In the genomic region with DNA sequence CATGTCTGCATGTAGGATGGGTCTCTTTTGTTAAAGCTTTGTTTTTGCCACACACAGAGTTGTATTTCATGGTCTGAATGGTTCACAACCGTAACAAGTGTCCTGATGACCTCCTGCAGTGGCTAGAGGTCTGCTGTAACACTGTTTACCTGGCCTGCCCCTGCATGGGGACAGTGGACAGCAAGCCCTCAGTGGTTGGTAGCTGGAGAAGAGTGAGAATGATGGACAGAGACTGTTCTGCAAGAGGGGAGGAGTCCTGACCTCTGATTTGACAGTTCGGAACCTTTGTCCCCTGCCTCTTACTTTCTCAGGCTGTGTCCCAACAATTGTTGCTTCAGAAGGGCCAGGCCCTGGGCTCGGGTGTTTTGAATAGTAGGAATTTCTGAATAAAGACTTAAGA, we compare ENCODE assay signal across 32 mouse cellular contexts. TPM values are rescaled to one million over a fixed set of nuclear protein-coding genes. Genes with fewer than 3 reads are reported as not detected.
DNase-seq lines count a peak whose midpoint lies in the region; ATAC-seq and TF ChIP-seq lines count a peak whose summit lies in the region.
"Had no signal": no experiment of that assay in that cellular context is flagged by ENCODE, and none has a peak within 500 bp of the region (broad histone marks: within the 10 kb centered on the region; RNA-seq: fewer than 3 reads in every experiment).

No protein-coding gene starts in this region.

- ATAC-seq in liver, embryonic 14.5 days (ENCODE audit: insufficient read depth), result peak; percentile 68
- ATAC-seq in forebrain, postnatal 0 days, result no peak
- no peak for ATAC-seq in midbrain, embryonic 13.5 days
- ATAC-seq: CD4-positive, CD25-positive, alpha-beta regulatory T cell, adult 4 months; forebrain, embryonic 14.5 days; lung, postnatal 0 days had no signal

- H3K27me3 ChIP-seq in kidney, adult 2 months (replicated peaks; ENCODE audit: control insufficient read depth, insufficient read depth, low read length), result no peaks in the 10 kb centered on the region
- no peaks in the 10 kb centered on the region for H3K27me3 ChIP-seq in liver, embryonic 14.5 days (ENCODE audit: control insufficient read depth, insufficient read depth, low read length)
- no peaks in the 10 kb centered on the region for H3K27me3 ChIP-seq in forebrain, postnatal 0 days (ENCODE audit: insufficient read depth, low read length)
- no peaks in the 10 kb centered on the region for H3K27me3 ChIP-seq in midbrain, embryonic 13.5 days
- H3K27me3 ChIP-seq: hindbrain, embryonic 15.5 days; megakaryocyte, embryonic 14.5 days; midbrain, embryonic 12.5 days; neural tube, embryonic 13.5 days had no signal

- WGBS in kidney, adult 2 months, result 52% methylated on average over 3 of the region's 3 CpGs
- WGBS in liver, embryonic 14.5 days (ENCODE audit: insufficient replicate concordance), result 60% methylated on average over 3 of the region's 3 CpGs
- 60% methylated on average over 3 of the region's 3 CpGs for WGBS in forebrain, postnatal 0 days
- WGBS in midbrain, embryonic 13.5 days, result 70% methylated on average over 3 of the region's 3 CpGs

- no peaks in the 10 kb centered on the region for H3K9me3 ChIP-seq in liver, embryonic 14.5 days (ENCODE audit: control insufficient read depth, low read length)
- H3K9me3 ChIP-seq in forebrain, postnatal 0 days (ENCODE audit: low read length), result no peaks in the 10 kb centered on the region
- no peaks in the 10 kb centered on the region for H3K9me3 ChIP-seq in midbrain, embryonic 13.5 days
- H3K9me3 ChIP-seq: hindbrain, embryonic 10.5 days; hindbrain, embryonic 15.5 days; megakaryocyte, embryonic 14.5 days; midbrain, embryonic 12.5 days; neural tube, embryonic 13.5 days had no signal

- no peak for TF ChIP-seq EP300 in liver, embryonic 14.5 days (IDR thresholded peaks at IDR 0.05; ENCODE audit: low read depth)

- H3K4me2 ChIP-seq in liver, embryonic 14.5 days (ENCODE audit: low read depth), result no peak overlapping the region
- no peak overlapping the region for H3K4me2 ChIP-seq in forebrain, postnatal 0 days (ENCODE audit: low read depth)
- H3K4me2 ChIP-seq in midbrain, embryonic 13.5 days (replicated peaks), result no peak overlapping the region
- H3K4me2 ChIP-seq: hindbrain, embryonic 15.5 days; midbrain, embryonic 12.5 days; neural tube, embryonic 13.5 days had no signal

- no peak overlapping the region for H3K27ac ChIP-seq in kidney, adult 2 months (ENCODE audit: insufficient read depth, low read depth, low read length)
- no peak overlapping the region for H3K27ac ChIP-seq in liver, embryonic 14.5 days
- H3K27ac ChIP-seq in forebrain, postnatal 0 days (ENCODE audit: low read depth, low read length), result no peak overlapping the region
- H3K27ac ChIP-seq in midbrain, embryonic 13.5 days, result no peak overlapping the region
- H3K27ac ChIP-seq: hindbrain, embryonic 10.5 days; hindbrain, embryonic 15.5 days; kidney, postnatal 0 days; midbrain, embryonic 12.5 days; neural tube, embryonic 13.5 days had no signal

- H3K36me3 ChIP-seq in kidney, adult 2 months (ENCODE audit: control insufficient read depth, insufficient read depth, low read length), result no peaks in the 10 kb centered on the region
- no peaks in the 10 kb centered on the region for H3K36me3 ChIP-seq in liver, embryonic 14.5 days (replicated peaks; ENCODE audit: control insufficient read depth, insufficient read depth, low read depth)
- H3K36me3 ChIP-seq in forebrain, postnatal 0 days (ENCODE audit: insufficient read depth), result peaks cover 25% of the 10 kb centered on the region
- H3K36me3 ChIP-seq in midbrain, embryonic 13.5 days, result peaks cover 22% of the 10 kb centered on the region

- DNase-seq in kidney, adult 2 months, result peak; percentile 41
- DNase-seq in kidney, postnatal 4 days, result no peak
- peak; percentile 25 for DNase-seq in liver
- no peak for DNase-seq in liver, embryonic 14.5 days (ENCODE audit: low read depth in 3 of 3, low spot score in 3 of 3)
- DNase-seq in forebrain, postnatal 0 days, result no peak
- no peak for DNase-seq in right cerebral cortex, postnatal 25 days
- DNase-seq: adrenal gland, postnatal 25 days; cerebellum, adult 8-10 months; cerebellum, postnatal 36 days; gastrocnemius, postnatal 25 days; heart, adult 18-20 months; heart, postnatal 14 days; kidney, adult 8-10 months; layer of hippocampus, adult 9-11 months; lung, adult 18-20 months; lung, postnatal 4 days; thymus, adult 18-20 months; thymus, postnatal 25 days had no signal

- H3K4me1 ChIP-seq in kidney, adult 2 months (ENCODE audit: control insufficient read depth, insufficient read depth, low read length), result peaks cover 7% of the 10 kb centered on the region
- 0 out of 4 replicates have a peak, but pooled peaks cover 0 to 3% of the 10 kb centered on the region in 2 experiments for H3K4me1 ChIP-seq in liver, embryonic 14.5 days (replicated peaks; ENCODE audit: control insufficient read depth in 2 of 2, insufficient read depth in 2 of 2, low read length in 1 of 2)
- H3K4me1 ChIP-seq in forebrain, postnatal 0 days (ENCODE audit: insufficient read depth), result no peaks in the 10 kb centered on the region
- 0 out of 2 replicates have a peak, but pooled peaks cover 3% of the 10 kb centered on the region for H3K4me1 ChIP-seq in midbrain, embryonic 13.5 days (replicated peaks)
- H3K4me1 ChIP-seq: hindbrain, embryonic 10.5 days; hindbrain, embryonic 15.5 days; midbrain, embryonic 12.5 days had no signal

- TF ChIP-seq POLR2A in kidney, adult 2 months (IDR thresholded peaks at IDR 0.05; ENCODE audit: low read depth, low read length), result no peak

- TF ChIP-seq CTCF in kidney, adult 2 months (conservative IDR thresholded peaks at IDR 0.05; ENCODE audit: insufficient read depth, insufficient read length, low read depth, low read length), result no peak
- no peak for TF ChIP-seq CTCF in liver, embryonic 14.5 days (IDR thresholded peaks at IDR 0.05; ENCODE audit: low read depth)
- TF ChIP-seq CTCF in forebrain, postnatal 0 days (IDR thresholded peaks at IDR 0.05; ENCODE audit: low read depth), result no peak

- H3K9ac ChIP-seq in liver, embryonic 14.5 days (replicated peaks), result no peak overlapping the region
- H3K9ac ChIP-seq in forebrain, postnatal 0 days, result no peak overlapping the region
- H3K9ac ChIP-seq in midbrain, embryonic 13.5 days (replicated peaks), result no peak overlapping the region
- H3K9ac ChIP-seq: hindbrain, embryonic 15.5 days; midbrain, embryonic 12.5 days; neural tube, embryonic 13.5 days had no signal

- H3K4me3 ChIP-seq in kidney, adult 2 months (ENCODE audit: insufficient read depth, low read depth, low read length), result no peak overlapping the region
- no peak overlapping the region for H3K4me3 ChIP-seq in liver, embryonic 14.5 days (ENCODE audit: insufficient read depth in 1 of 2, low read depth in 2 of 2, low read length in 2 of 2)
- H3K4me3 ChIP-seq in forebrain, postnatal 0 days (ENCODE audit: low read depth, low read length), result no peak overlapping the region
- H3K4me3 ChIP-seq in midbrain, embryonic 13.5 days (replicated peaks), result no peak overlapping the region
- H3K4me3 ChIP-seq: hindbrain, embryonic 10.5 days; hindbrain, embryonic 15.5 days; megakaryocyte, embryonic 14.5 days; midbrain, embryonic 12.5 days; neural tube, embryonic 13.5 days had no signal

RNA-seq across cellular contexts. Expression of a gene that starts 2.7 kb away (rescaled TPM):
- 0.83 and 3.5 TPM in 2 replicates for polyA plus RNA-seq in kidney, adult 2 months (2012; rRNA removed)
- 0.08 and 0.12 TPM in 2 replicates for polyA plus RNA-seq in liver, embryonic 14.5 days (2012; rRNA removed)
- polyA plus RNA-seq in liver, embryonic 14.5 days (2014; fragmentation: Nextera tagmentation; extraction: Ambion mirVana), result 0.17 TPM in 1 of 2 replicates, not detected in the other
- not detected in 2 replicates for total RNA-seq in forebrain, postnatal 0 days (2014; rRNA removed)
- not detected in 2 replicates for polyA plus RNA-seq in forebrain, postnatal 0 days (2015; fragmentation: Nextera tagmentation; extraction: Ambion mirVana)
- polyA plus RNA-seq in midbrain, embryonic 13.5 days (2015; fragmentation: Nextera tagmentation; extraction: Ambion mirVana), result 0.24 TPM in 1 of 2 replicates, not detected in the other
- total RNA-seq: gastrocnemius, adult 18-20 months; gastrocnemius, postnatal 25 days; left cerebral cortex, postnatal 10 days had no signal
- polyA plus RNA-seq: brain, embryonic 14.5 days; forebrain, embryonic 14.5 days; heart, embryonic 14.5 days had no signal

RNA-seq across cellular contexts. Expression of a gene that starts 39.8 kb away (rescaled TPM):
- polyA plus RNA-seq in kidney, adult 2 months (2012; rRNA removed), result 69.3 and 71.6 TPM in 2 replicates
- 9.4 and 10.1 TPM in 2 replicates for polyA plus RNA-seq in liver, embryonic 14.5 days (2012; rRNA removed)
- 16.4 TPM in 2 replicates for polyA plus RNA-seq in liver, embryonic 14.5 days (2014; fragmentation: Nextera tagmentation; extraction: Ambion mirVana)
- total RNA-seq in forebrain, postnatal 0 days (2014; rRNA removed), result 31.6 and 41.9 TPM in 2 replicates
- polyA plus RNA-seq in forebrain, postnatal 0 days (2015; fragmentation: Nextera tagmentation; extraction: Ambion mirVana), result 52.6 and 55.9 TPM in 2 replicates
- 51.2 and 53.7 TPM in 2 replicates for polyA plus RNA-seq in midbrain, embryonic 13.5 days (2015; fragmentation: Nextera tagmentation; extraction: Ambion mirVana)

RNA-seq across cellular contexts. Expression of a gene that starts 46.7 kb away (rescaled TPM):
- polyA plus RNA-seq in kidney, adult 2 months (2012; rRNA removed), result 0.65 and 1.7 TPM in 2 replicates
- polyA plus RNA-seq in liver, embryonic 14.5 days (2012; rRNA removed), result 0.75 and 0.79 TPM in 2 replicates
- polyA plus RNA-seq in liver, embryonic 14.5 days (2014; fragmentation: Nextera tagmentation; extraction: Ambion mirVana), result 0.62 and 1.3 TPM in 2 replicates
- total RNA-seq in forebrain, postnatal 0 days (2014; rRNA removed), result 0.46 and 0.52 TPM in 2 replicates
- 0.68 and 0.74 TPM in 2 replicates for polyA plus RNA-seq in forebrain, postnatal 0 days (2015; fragmentation: Nextera tagmentation; extraction: Ambion mirVana)
- 0.72 and 1.2 TPM in 2 replicates for polyA plus RNA-seq in midbrain, embryonic 13.5 days (2015; fragmentation: Nextera tagmentation; extraction: Ambion mirVana)

Comparison
In these comparisons a context has a peak if more than half of its experiments do, and no peak if none do; other contexts are left out.
1. DNase-seq: peak in kidney, adult 2 months (single experiment) and liver (single experiment); none in kidney, postnatal 4 days (0 of 2), liver, embryonic 14.5 days (0 of 3), forebrain, postnatal 0 days (single experiment) and right cerebral cortex, postnatal 25 days (single experiment).